10 mouse cellular contexts compared by ENCODE assay signal in the genomic region with DNA sequence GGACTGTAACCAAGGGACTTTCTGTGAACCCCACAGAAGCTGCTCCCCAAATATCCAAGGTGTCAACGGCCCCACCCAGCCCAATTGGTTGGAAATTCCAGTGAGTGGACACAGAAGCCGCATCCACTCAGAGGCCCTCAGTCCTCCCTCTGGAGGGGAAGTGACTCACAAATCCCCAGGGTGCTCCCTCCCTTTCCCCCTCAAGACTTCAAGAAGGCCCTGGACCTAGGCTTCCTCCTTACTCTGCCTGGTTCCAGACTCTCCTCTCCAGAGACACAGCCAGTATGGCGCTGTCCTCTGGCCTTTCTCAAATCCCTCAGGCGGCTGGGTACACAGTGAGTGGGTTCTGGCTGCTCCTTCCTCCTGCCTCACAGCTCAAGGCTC.
DNase-seq lines count a peak whose midpoint lies in the region; ATAC-seq and TF ChIP-seq lines count a peak whose summit lies in the region.
"Had no signal": no experiment of that assay in that cellular context is flagged by ENCODE, and none has a peak within 500 bp of the region (broad histone marks: within the 10 kb centered on the region; RNA-seq: fewer than 3 reads in every experiment).

No protein-coding gene starts in this region.

- no peaks in the 10 kb centered on the region for H3K27me3 ChIP-seq in limb, embryonic 12.5 days
- H3K27me3 ChIP-seq in forebrain, embryonic 10.5 days (ENCODE audit: poor library complexity, severe bottlenecking): peaks cover 23% of the 10 kb centered on the region
- no peaks in the 10 kb centered on the region for H3K27me3 ChIP-seq in forebrain, embryonic 11.5 days (ENCODE audit: control insufficient read depth, insufficient read depth, low read length)

- no peak for DNase-seq in left cerebral cortex, adult 2 months (ENCODE audit: extremely low spot score in 1 of 2, low spot score in 2 of 2)
- DNase-seq in left cerebral cortex, adult 8-10 months (ENCODE audit: low spot score in 2 of 2): no peak
- DNase-seq in MN1 (ENCODE audit: low spot score): peak; percentile 86
- DNase-seq in heart, adult 8-10 months (ENCODE audit: low spot score): peak; percentile 69
- DNase-seq in forebrain, embryonic 10.5 days (ENCODE audit: extremely low spot score, low spot score): no peak
- no peak for DNase-seq in forebrain, embryonic 11.5 days (ENCODE audit: low spot score)
- DNase-seq in cerebellum, adult 11-12 months: no peak
- DNase-seq: adrenal gland, adult 8-10 months; cerebellum, adult 11 months had no signal

- H3K4me2 ChIP-seq in limb, embryonic 12.5 days: no peak overlapping the region
- H3K4me2 ChIP-seq in forebrain, embryonic 11.5 days (ENCODE audit: low read depth, low read length, severe bottlenecking): no peak overlapping the region

- WGBS in limb, embryonic 12.5 days: 78% methylated on average over 4 of the region's 4 CpGs
- 84% methylated on average over 4 of the region's 4 CpGs for WGBS in forebrain, embryonic 10.5 days
- 89% methylated on average over 4 of the region's 4 CpGs for WGBS in forebrain, embryonic 11.5 days

- intact Hi-C loops in left cerebral cortex, adult 2 months (cut with DNase I): no loop called here

- H3K36me3 ChIP-seq in limb, embryonic 12.5 days: peaks cover 4% of the 10 kb centered on the region; the same call in 1 of the 2 replicates
- H3K36me3 ChIP-seq in forebrain, embryonic 10.5 days (replicated peaks): no peaks in the 10 kb centered on the region
- H3K36me3 ChIP-seq in forebrain, embryonic 11.5 days (ENCODE audit: control insufficient read depth, insufficient read depth, low read length): no peaks in the 10 kb centered on the region

- H3K4me1 ChIP-seq in limb, embryonic 12.5 days (replicated peaks): peaks cover 77% of the 10 kb centered on the region
- H3K4me1 ChIP-seq in forebrain, embryonic 10.5 days: peaks cover 45% of the 10 kb centered on the region
- peaks cover 23% of the 10 kb centered on the region for H3K4me1 ChIP-seq in forebrain, embryonic 11.5 days (replicated peaks; ENCODE audit: control insufficient read depth, insufficient read depth, low read length)

- peak overlapping the region; percentile 50 for H3K27ac ChIP-seq in left cerebral cortex, adult 2 months
- H3K27ac ChIP-seq in limb, embryonic 12.5 days: 0 out of 2 replicates have a peak overlapping the region, but pooled peaks have one; percentile 45
- no peak overlapping the region for H3K27ac ChIP-seq in forebrain, embryonic 10.5 days
- no peak overlapping the region for H3K27ac ChIP-seq in forebrain, embryonic 11.5 days (ENCODE audit: low read depth, low read length)

- H3K4me3 ChIP-seq in left cerebral cortex, adult 2 months: no peak overlapping the region
- H3K4me3 ChIP-seq in limb, embryonic 12.5 days (replicated peaks): no peak overlapping the region
- no peak overlapping the region for H3K4me3 ChIP-seq in forebrain, embryonic 10.5 days
- no peak overlapping the region for H3K4me3 ChIP-seq in forebrain, embryonic 11.5 days (ENCODE audit: low read depth, low read length)

- ATAC-seq in limb, embryonic 12.5 days (ENCODE audit: insufficient number of reproducible peaks, insufficient read depth, low FRiP score, low TSS enrichment, low read depth): no peak
- no peak for ATAC-seq in forebrain, embryonic 11.5 days (replicated peaks; ENCODE audit: low FRiP score)

- no peaks in the 10 kb centered on the region for H3K9me3 ChIP-seq in limb, embryonic 12.5 days
- no peaks in the 10 kb centered on the region for H3K9me3 ChIP-seq in forebrain, embryonic 10.5 days
- no peaks in the 10 kb centered on the region for H3K9me3 ChIP-seq in forebrain, embryonic 11.5 days (ENCODE audit: control insufficient read depth, low read length)

- no peak for TF ChIP-seq CTCF in left cerebral cortex, adult 2 months (IDR thresholded peaks at IDR 0.05)

- H3K9ac ChIP-seq in limb, embryonic 12.5 days (replicated peaks): no peak overlapping the region
- H3K9ac ChIP-seq in forebrain, embryonic 11.5 days (ENCODE audit: low read length): no peak overlapping the region

Comparison
In these comparisons a context has a peak if more than half of its experiments do, and no peak if none do; other contexts are left out.
1. DNase-seq: peak in MN1 (single experiment) and heart, adult 8-10 months (single experiment); none in left cerebral cortex, adult 2 months (0 of 2), left cerebral cortex, adult 8-10 months (0 of 2), forebrain, embryonic 10.5 days (single experiment), forebrain, embryonic 11.5 days (single experiment) and cerebellum, adult 11-12 months (single experiment).
2. H3K27ac ChIP-seq: peak in left cerebral cortex, adult 2 months (single experiment) and limb, embryonic 12.5 days (single experiment); none in forebrain, embryonic 10.5 days (single experiment) and forebrain, embryonic 11.5 days (single experiment).